Mouse (Mus musculus): ENCODE data around the gene Vmn1r48.
"Not testable (repeated sequence)": the region's sequence is repeated elsewhere in the genome, so short reads cannot be mapped to it uniquely, and the experiment has no call there.

The Vmn1r48 gene

DNA sequence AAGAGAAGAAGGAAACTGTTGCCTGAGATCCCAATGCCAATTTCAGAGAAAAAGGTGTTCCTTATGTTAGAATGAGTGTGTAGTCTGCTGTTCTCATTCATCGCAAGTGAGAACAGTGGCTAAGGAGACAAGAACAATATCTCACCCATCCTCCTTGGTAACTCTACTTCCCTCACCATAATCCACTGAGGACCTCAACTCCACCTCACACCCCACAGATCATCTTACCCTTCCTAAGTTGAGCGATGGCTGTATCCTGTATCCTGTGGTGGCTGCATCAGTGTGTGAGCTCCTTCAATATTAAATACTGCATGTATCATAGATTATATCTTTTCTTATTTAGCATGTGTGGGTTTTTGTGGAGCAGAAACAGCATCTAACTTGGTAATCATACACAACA lies at the start of gene Vmn1r48:
Gene Vmn1r48, minus strand, starts transcription at position 101 of the 400 bp plus-strand sequence.
- not testable (repeated sequence) for DNase-seq

DNA sequence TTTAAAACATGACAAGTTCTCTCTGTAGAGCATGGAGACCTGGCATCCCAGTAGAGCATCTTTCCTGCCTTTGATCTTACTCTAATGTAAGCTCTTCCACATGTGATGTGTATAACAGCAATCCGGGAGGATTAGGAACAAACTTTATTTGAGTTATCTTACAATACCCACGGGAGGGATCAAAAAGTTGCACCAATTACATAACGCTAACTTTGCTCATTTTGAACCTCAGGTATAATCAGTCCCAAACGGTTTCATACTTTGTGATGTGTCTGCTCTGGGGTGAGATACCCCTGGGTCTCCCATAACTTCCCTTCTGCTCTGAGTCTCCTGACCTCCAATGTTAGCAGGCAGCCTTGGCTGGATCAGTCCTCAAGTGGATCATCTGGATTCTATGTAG lies 41.8 kb upstream of the Vmn1r48 start, which contains the start of gene Vmn1r49:
Gene Vmn1r49, minus strand, starts transcription at position 101 of the 400 bp plus-strand sequence.
- DNase-seq: no peak

DNA sequence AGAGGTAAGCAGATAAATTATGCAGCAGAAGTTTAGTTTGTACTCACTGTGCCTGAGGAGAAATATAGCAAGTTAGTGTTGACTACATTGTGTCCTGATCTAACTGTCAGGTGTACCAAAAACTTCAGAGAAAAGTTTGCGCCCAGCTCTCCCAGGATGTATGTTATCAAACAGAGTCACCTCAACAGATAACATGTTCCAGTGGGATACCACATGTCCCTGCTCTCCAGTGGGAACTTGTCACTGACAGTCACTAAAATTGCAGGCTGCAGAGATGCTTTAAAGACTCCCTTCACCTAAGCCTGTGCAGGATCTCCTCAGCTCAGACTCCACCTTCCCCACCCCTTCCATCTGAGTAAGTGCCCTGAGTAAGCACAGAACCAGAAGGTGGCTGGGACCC lies 20.8 kb downstream of the Vmn1r48 start, which contains the start of gene Vmn1r47:
Gene Vmn1r47, plus strand, starts transcription at position 301 of the 400 bp plus-strand sequence.
- DNase-seq: not testable (repeated sequence)

DNA sequence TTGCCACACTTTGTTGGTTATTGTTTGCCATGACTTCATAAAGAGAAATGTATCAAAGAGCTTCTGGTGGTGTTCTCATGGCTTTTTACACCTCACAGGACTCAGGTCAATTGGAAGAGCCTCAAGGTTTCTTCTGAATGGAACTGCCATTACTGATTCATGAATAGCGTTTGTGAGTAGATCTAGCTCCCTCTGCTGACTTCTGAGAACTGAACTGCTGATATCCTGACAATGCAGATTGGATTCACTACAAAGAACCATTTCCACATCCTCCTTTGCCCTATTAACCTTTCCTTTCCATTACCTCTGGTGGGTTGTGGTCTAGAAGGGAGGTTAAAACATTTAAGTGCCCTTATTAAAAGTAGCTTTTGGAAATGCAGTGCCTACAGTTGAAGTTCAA lies 50.7 kb downstream of the Vmn1r48 start:
- no peak for DNase-seq

Data from thymus, postnatal 4 days (tissue).